Mouse (Mus musculus): ENCODE measurements at regions not wholly inside any gene's neighbourhood (a gene's known extent, or its start where the extent isn't known, plus 50 kb on each side); places are given as distances from the start of the nearest gene placed in this dataset.

DNA sequence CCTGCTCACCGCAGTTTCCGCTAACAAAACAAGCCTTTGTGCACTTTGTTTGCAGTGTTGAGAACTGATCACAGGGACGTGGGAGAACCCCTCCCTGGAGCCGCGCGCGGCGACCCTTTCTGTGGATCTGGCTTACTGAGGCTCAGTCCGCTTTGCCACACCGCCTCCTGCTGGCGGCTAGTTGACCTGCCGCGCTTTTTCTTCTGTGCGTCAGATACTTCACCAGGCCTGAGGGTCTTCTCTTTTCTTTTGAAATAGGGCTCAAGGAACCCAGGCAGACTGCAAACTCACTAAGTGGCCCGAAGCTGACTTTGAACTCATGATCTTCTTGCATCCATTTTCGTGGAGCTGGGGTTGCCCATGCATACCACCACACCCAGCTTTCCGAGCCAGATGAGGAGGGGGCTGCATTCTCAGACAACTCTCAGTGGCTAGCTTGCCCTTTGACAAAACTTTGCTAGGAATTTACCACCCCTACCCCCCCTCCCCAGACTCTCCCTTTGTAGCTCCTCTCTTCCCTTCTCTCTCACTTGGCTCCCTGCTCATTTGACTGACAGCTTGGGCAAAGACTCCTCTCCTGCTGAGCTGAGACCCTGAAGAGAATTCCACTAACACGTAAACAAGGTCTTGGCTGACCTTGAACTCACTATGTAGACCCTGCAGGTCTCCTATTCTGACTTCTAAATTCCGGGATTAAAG is 109.9 kb downstream of the Sox2 start:
- H3K4me3 ChIP-seq (replicated peaks; ENCODE audit: low read depth, low read length): no peak overlapping the region
- H3K27ac ChIP-seq: no peak overlapping the region
- H3K27me3 ChIP-seq (ENCODE audit: insufficient read depth, low read length): no peaks in the 10 kb centered on the region
- no peak for ATAC-seq (replicated peaks; ENCODE audit: low FRiP score, low read depth)
- no peak for TF ChIP-seq CTCF (IDR thresholded peaks at IDR 0.05; ENCODE audit: low read depth)
- no peaks in the 10 kb centered on the region for H3K4me1 ChIP-seq (replicated peaks; ENCODE audit: insufficient read depth, low read length)
- H3K9ac ChIP-seq (ENCODE audit: low read depth, low read length): no peak overlapping the region
- H3K36me3 ChIP-seq (ENCODE audit: insufficient read depth, low read length): no peaks in the 10 kb centered on the region
- H3K9me3 ChIP-seq (replicated peaks; ENCODE audit: low read length): no peaks in the 10 kb centered on the region
- 88% methylated on average over 19 of the region's 19 CpGs for WGBS
- H3K4me2 ChIP-seq (ENCODE audit: low read length): no peak overlapping the region
- no peak for DNase-seq (ENCODE audit: low spot score)

DNA sequence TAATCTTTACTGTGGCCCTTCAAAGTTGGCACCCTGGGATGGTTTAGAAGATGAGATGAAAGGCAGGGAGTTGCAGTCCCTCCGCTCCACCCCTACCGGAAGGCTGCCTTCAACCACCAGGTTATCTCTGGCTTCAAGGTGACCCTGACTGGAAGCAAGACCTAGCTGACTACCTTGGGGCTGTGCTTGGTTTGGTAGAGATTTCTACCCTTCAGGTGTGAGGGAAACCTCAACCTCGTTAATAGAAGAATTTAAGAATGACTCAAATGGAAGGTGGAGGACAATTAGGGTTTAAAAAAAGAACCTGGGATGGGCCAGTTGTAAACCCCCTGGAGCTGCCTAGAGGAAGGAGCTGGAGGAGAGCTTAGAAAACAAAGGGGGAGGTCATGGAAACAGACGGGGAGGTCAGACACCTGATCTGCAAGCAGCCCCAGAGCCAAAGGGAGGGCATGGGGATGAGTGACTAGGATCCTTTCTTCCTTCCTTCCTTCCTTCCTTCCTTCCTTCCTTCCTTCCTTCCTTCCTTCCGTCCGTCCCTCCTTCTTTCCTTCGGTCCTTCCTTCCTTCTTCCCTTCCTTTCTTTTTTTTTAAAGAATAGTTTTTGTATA is 111.1 kb downstream of the Sox2 start:
- Histone ChIP-seq H3K36me3 (ENCODE audit: insufficient read depth, low read length) (no peaks in the 10 kb centered on the region), H3K4me2 (ENCODE audit: low read length) (no peak overlapping the region), H3K9me3 (replicated peaks; ENCODE audit: low read length) (no peaks in the 10 kb centered on the region), H3K4me3 (replicated peaks; ENCODE audit: low read depth, low read length) (no peak overlapping the region), H3K27me3 (ENCODE audit: insufficient read depth, low read length) (no peaks in the 10 kb centered on the region), H3K27ac (no peak overlapping the region), H3K9ac (ENCODE audit: low read depth, low read length) (no peak overlapping the region), H3K4me1 (replicated peaks; ENCODE audit: insufficient read depth, low read length) (no peaks in the 10 kb centered on the region)
- DNase-seq (ENCODE audit: low spot score) (no peak), ATAC-seq (replicated peaks; ENCODE audit: low FRiP score, low read depth) (no peak)
- WGBS: 64% methylated on average over 7 of the region's 7 CpGs
- TF ChIP-seq CTCF (IDR thresholded peaks at IDR 0.05; ENCODE audit: low read depth): no peak

DNA sequence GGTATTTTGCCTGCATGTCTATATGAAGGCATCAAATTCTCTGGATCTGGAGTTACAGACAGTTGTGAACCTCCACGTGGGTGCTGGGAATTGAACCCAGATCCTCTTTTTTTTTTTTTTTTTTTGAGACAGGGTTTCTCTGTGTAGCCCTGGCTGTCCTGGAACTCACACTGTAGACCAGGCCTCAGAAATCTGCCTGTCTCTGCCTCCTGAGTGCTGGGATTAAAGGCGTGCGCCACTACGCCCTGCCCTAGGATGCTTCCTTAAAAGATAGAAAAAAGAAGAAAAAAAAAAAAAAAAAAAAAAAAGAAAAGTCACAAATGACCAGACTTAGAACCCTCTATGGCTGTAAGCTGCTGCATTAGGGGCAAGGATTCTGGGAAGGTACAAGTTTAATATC is 111.6 kb downstream of the Sox2 start:
- WGBS: 84% methylated on average over 4 of the region's 4 CpGs
- no peak for ATAC-seq (replicated peaks; ENCODE audit: low FRiP score, low read depth)
- no peaks in the 10 kb centered on the region for H3K27me3 ChIP-seq (ENCODE audit: insufficient read depth, low read length)

DNA sequence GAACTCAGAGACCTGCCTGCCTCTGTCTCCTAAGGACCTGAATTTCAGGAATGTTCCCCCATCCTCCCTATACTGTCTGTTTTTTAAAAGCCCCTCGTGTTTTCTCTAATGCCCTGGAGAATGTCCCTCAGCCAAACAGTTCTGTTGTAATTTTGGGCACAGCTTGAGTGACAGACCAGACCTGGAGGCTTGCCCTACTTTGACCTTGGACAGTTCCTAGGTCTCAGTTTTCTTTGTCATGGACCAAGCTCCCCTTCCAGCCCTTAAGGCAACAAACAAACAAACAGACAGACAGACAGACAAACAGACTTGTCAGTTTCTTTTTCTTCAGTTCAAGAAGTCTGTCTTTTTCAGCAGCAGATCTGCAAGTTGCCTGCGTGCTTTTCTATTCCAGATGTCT is 114.4 kb downstream of the Sox2 start:
- H3K4me2 ChIP-seq (ENCODE audit: low read length): no peak overlapping the region
- H3K4me1 ChIP-seq (replicated peaks; ENCODE audit: insufficient read depth, low read length): no peaks in the 10 kb centered on the region
- TF ChIP-seq CTCF (IDR thresholded peaks at IDR 0.05; ENCODE audit: low read depth): no peak
- ATAC-seq (replicated peaks; ENCODE audit: low FRiP score, low read depth): no peak
- no peak overlapping the region for H3K27ac ChIP-seq
- no peaks in the 10 kb centered on the region for H3K36me3 ChIP-seq (ENCODE audit: insufficient read depth, low read length)
- H3K9ac ChIP-seq (ENCODE audit: low read depth, low read length): no peak overlapping the region
- DNase-seq (ENCODE audit: low spot score): no peak
- no peaks in the 10 kb centered on the region for H3K9me3 ChIP-seq (replicated peaks; ENCODE audit: low read length)
- WGBS: 68% methylated on average over 2 of the region's 2 CpGs
- no peaks in the 10 kb centered on the region for H3K27me3 ChIP-seq (ENCODE audit: insufficient read depth, low read length)
- no peak overlapping the region for H3K4me3 ChIP-seq (replicated peaks; ENCODE audit: low read depth, low read length)

More for the DNA sequence above, 111.6 kb downstream of the Sox2 start:
- Histone ChIP-seq H3K9me3 (replicated peaks; ENCODE audit: low read length) (no peaks in the 10 kb centered on the region), H3K9ac (ENCODE audit: low read depth, low read length) (no peak overlapping the region), H3K4me1 (replicated peaks; ENCODE audit: insufficient read depth, low read length) (no peaks in the 10 kb centered on the region), H3K4me2 (ENCODE audit: low read length) (no peak overlapping the region), H3K4me3 (replicated peaks; ENCODE audit: low read depth, low read length) (no peak overlapping the region), H3K27ac (no peak overlapping the region), H3K36me3 (ENCODE audit: insufficient read depth, low read length) (no peaks in the 10 kb centered on the region)
- DNase-seq (ENCODE audit: low spot score): no peak
- TF ChIP-seq CTCF (IDR thresholded peaks at IDR 0.05; ENCODE audit: low read depth): no peak

DNA sequence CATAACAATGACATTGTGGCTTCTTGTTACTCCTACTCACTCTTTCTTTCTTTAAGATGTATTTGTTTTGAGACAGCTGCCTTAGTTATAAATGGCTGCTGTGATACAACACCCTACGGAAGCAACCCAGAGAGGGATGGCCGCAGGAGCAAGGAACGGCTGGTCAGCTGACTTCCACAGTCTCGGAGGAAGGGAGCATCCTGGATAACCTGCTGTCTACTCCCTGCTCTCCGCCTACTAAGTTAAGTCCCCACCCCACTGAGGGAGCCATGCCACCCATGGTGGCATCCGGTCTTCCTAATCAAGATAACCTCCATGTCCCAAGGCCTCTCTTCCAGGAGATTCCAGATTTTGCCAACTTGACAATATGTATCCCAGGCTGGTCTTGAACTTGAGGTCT is 114.9 kb downstream of the Sox2 start:
- Histone ChIP-seq H3K9ac (ENCODE audit: low read depth, low read length) (no peak overlapping the region), H3K9me3 (replicated peaks; ENCODE audit: low read length) (no peaks in the 10 kb centered on the region), H3K27me3 (ENCODE audit: insufficient read depth, low read length) (no peaks in the 10 kb centered on the region), H3K4me2 (ENCODE audit: low read length) (no peak overlapping the region), H3K36me3 (ENCODE audit: insufficient read depth, low read length) (no peaks in the 10 kb centered on the region), H3K4me3 (replicated peaks; ENCODE audit: low read depth, low read length) (no peak overlapping the region), H3K4me1 (replicated peaks; ENCODE audit: insufficient read depth, low read length) (no peaks in the 10 kb centered on the region), H3K27ac (no peak overlapping the region)
- no peak for ATAC-seq (replicated peaks; ENCODE audit: low FRiP score, low read depth)
- DNase-seq (ENCODE audit: low spot score): no peak
- WGBS: 68% methylated on average over 6 of the region's 6 CpGs
- TF ChIP-seq CTCF (IDR thresholded peaks at IDR 0.05; ENCODE audit: low read depth): no peak

DNA sequence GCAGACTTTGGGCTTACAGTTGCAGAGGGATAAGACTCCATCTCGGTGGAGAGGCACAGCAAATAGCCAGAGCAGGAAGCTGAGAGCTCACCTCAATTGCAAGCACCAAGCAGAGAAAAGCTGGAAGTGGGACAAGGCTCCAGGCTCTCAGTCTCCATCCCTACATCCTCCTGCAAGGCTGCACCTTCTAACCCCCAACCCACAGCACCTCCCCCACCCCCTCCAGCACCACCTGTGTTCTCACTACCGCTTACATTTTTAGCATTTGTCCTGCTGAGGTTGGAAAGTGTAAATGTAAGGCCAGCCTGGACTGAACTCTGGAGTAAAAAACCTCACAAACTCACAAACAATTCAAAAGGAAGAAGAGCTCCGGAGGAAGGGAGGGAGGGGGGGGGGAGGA is 119.6 kb downstream of the Sox2 start:
- DNase-seq (ENCODE audit: low spot score): no peak
- Histone ChIP-seq H3K9me3 (replicated peaks; ENCODE audit: low read length) (no peaks in the 10 kb centered on the region), H3K4me2 (ENCODE audit: low read length) (no peak overlapping the region), H3K4me3 (replicated peaks; ENCODE audit: low read depth, low read length) (no peak overlapping the region), H3K27me3 (ENCODE audit: insufficient read depth, low read length) (no peaks in the 10 kb centered on the region), H3K36me3 (ENCODE audit: insufficient read depth, low read length) (no peaks in the 10 kb centered on the region), H3K4me1 (replicated peaks; ENCODE audit: insufficient read depth, low read length) (no peaks in the 10 kb centered on the region), H3K27ac (no peak overlapping the region), H3K9ac (ENCODE audit: low read depth, low read length) (no peak overlapping the region)
- 26% methylated on average over 3 of the region's 3 CpGs for WGBS
- no peak for TF ChIP-seq CTCF (IDR thresholded peaks at IDR 0.05; ENCODE audit: low read depth)
- no peak for ATAC-seq (replicated peaks; ENCODE audit: low FRiP score, low read depth)
